Mouse (Mus musculus) 3134 (cell line): ENCODE results near the gene Olfr906.

Experiments
- DNase-seq: peaks from one replicate; pipeline ENCODE4 v3.0.0-alpha.2; 2011; ENCODE audit warnings: low spot score; ENCODE audit not compliant: insufficient read length; ENCODE audit errors: extremely low read depth

Olfr906 gene

GRCm38 (mm10) chr9:38486785-38487184, at the start of gene Olfr906:
Gene Olfr906 (plus strand): TSS chr9:38487085.
- DNase-seq = no peak

GRCm38 (mm10) chr9:38447352-38447751, 39.5 kb upstream of the Olfr906 start, which contains the start of gene Olfr902:
Gene Olfr902 (plus strand): TSS chr9:38447652.
- no peak for DNase-seq

- no peak for DNase-seq
These were observed 24.0 kb upstream of the Olfr906 start, which contains the start of gene Olfr904 for GRCm38 (mm10) chr9:38462844-38463243. Gene Olfr904 (plus strand): TSS chr9:38463144.

DNA sequence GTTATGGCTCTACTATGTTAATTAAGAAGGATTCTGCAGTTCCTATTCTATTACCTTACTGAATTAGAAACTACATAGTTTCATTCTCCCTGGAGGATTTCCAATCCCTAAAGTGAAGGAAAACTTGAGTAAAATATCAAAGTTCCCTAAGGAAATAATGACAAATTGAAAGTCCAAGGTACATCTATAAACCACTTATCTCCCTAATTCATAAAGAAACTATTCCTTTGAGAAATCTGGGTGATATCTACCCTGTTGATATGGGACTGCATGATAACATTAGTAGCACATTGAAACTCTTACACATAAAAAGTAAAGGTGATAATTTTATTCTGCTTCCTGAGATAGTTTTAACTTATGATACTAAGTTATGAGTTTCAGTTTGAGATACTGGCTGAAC, 16.1 kb upstream of the Olfr906 start, which contains the start of gene Olfr905:
Olfr905 (plus strand) TSS at position 301 of the 400 bp plus-strand sequence.
- no peak for DNase-seq

- no peak for DNase-seq
These were observed 8.6 kb downstream of the Olfr906 start, which contains the start of gene Olfr907 for GRCm38 (mm10) chr9:38495501-38495900. Gene Olfr907 (plus strand): TSS chr9:38495801.

DNA sequence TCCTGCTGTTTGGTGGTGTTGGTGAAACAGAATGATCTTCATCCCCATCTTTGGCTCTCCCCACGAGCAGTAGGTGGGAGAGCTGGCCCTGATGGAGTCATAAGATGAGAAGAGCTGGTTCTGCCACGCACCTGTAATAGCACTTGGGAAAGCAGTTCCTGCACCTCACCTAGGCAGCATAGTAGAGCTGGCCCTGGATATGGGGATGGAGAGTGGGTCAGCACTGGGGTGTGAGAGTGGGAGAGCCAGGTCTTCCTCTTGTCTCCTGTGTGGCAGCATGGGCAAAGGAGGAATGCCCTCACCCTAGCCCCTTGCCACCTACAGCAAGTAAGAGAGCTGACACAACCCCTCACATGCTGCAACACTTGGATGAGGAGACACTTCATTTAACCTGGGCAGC, 25.5 kb downstream of the Olfr906 start:
- DNase-seq = no peak

DNA sequence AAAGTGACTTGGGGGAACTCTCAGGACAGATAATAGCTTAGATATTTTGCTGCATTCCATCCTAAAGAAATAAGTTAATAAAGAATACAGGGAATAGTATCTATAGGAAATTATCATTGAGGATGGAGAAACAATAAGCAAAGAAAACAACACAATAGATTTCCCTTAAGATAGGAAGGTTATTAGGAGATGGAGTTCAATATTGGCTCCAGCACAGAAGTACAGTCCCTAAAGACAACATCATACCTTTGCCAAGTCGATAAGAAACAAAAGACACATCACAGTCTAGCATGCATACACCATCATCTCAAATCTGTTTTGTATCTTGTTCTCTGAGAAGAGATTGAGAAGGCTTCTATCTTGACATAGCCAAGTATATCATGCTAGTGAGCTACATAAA, 34.4 kb downstream of the Olfr906 start, which contains the start of gene Olfr911-ps1:
Olfr911-ps1 (plus strand) TSS at position 301 of the 400 bp plus-strand sequence.
- no peak for DNase-seq

GRCm38 (mm10) chr9:38537549-38537948, 50.7 kb downstream of the Olfr906 start, which contains the start of gene Olfr910:
Gene Olfr910 (plus strand): TSS chr9:38537849.
- DNase-seq = no peak
